In the genomic region with DNA sequence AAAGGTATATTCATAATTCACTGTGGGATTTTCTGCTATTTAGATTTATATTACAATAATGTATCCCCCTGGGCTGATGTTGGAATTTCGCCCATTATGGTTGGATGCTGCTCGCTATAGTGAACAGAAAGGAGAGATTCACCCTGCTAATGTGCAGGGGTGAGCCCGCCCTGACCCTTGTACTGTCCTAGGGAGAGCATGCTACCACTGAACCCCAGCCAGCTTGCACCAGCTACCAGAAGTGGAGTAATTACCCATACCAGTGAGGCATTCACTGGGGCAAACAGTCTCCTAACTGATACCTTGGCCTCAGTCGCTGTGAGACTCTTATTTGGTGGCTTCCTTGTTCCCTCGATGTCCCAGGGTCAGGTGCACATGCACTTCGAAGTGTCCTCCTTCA, we compare ENCODE assay signal across 29 mouse cellular contexts.
DNase-seq lines count a peak whose midpoint lies in the region; ATAC-seq lines count a peak whose summit lies in the region.
"Had no signal": no experiment of that assay in that cellular context is flagged by ENCODE, and none has a peak within 500 bp of the region (broad histone marks: within the 10 kb centered on the region; RNA-seq: fewer than 3 reads in every experiment).

No protein-coding gene starts in this region.

- H3K9ac ChIP-seq in midbrain, embryonic 15.5 days, result no peak overlapping the region
- H3K9ac ChIP-seq: embryonic facial prominence, embryonic 12.5 days; embryonic facial prominence, embryonic 15.5 days; forebrain, postnatal 0 days; heart, embryonic 12.5 days; heart, embryonic 15.5 days; hindbrain, embryonic 13.5 days had no signal

- ATAC-seq in midbrain, embryonic 15.5 days (replicated peaks), result no peak
- ATAC-seq: forebrain, embryonic 14.5 days; forebrain, postnatal 0 days had no signal

- no peaks in the 10 kb centered on the region for H3K9me3 ChIP-seq in midbrain, embryonic 15.5 days
- H3K9me3 ChIP-seq: embryonic facial prominence, embryonic 12.5 days; embryonic facial prominence, embryonic 15.5 days; heart, embryonic 12.5 days; heart, embryonic 15.5 days; hindbrain, embryonic 10.5 days; hindbrain, embryonic 13.5 days had no signal

- H3K27me3 ChIP-seq in midbrain, embryonic 15.5 days (replicated peaks), result peaks cover 5% of the 10 kb centered on the region; the same call in 1 of the 2 replicates
- H3K27me3 ChIP-seq: CH12.LX; embryonic facial prominence, embryonic 12.5 days; embryonic facial prominence, embryonic 15.5 days; heart, embryonic 12.5 days; heart, embryonic 15.5 days had no signal

- no peak overlapping the region for H3K4me3 ChIP-seq in midbrain, embryonic 15.5 days
- H3K4me3 ChIP-seq: embryonic facial prominence, embryonic 12.5 days; embryonic facial prominence, embryonic 15.5 days; gastrocnemius, adult 2 months; heart, embryonic 12.5 days; heart, embryonic 15.5 days; hindbrain, embryonic 10.5 days; hindbrain, embryonic 13.5 days had no signal

- H3K27ac ChIP-seq in midbrain, embryonic 15.5 days, result no peak overlapping the region
- H3K27ac ChIP-seq: embryonic facial prominence, embryonic 12.5 days; embryonic facial prominence, embryonic 15.5 days; gastrocnemius, adult 2 months; heart, embryonic 15.5 days had no signal

- H3K4me1 ChIP-seq in midbrain, embryonic 15.5 days, result peaks cover 24% of the 10 kb centered on the region

- DNase-seq in kidney, adult 18-20 months, result peak; percentile 54
- no peak for DNase-seq in kidney, postnatal 4 days
- peak; percentile 70 for DNase-seq in kidney, adult 9 months
- DNase-seq in kidney, postnatal 10 days, result peak; percentile 36
- DNase-seq in kidney, postnatal 36 days, result peak; percentile 66 to 72
- DNase-seq in lung, postnatal 10 days, result no peak
- DNase-seq: adrenal gland, adult 2 months; adrenal gland, postnatal 14 days; B cell, adult 2 months; cerebellum, adult 11 months; cerebellum, adult 2 months; cerebellum, adult 9-11 months; cerebellum, postnatal 25 days; forebrain, postnatal 0 days; gastrocnemius, adult 2 months; gastrocnemius, postnatal 14 days; heart, adult 11 months; heart, postnatal 10 days; heart, postnatal 36 days had no signal

- H3K4me2 ChIP-seq in midbrain, embryonic 15.5 days, result no peak overlapping the region
- H3K4me2 ChIP-seq: embryonic facial prominence, embryonic 12.5 days; embryonic facial prominence, embryonic 15.5 days; heart, embryonic 12.5 days; heart, embryonic 15.5 days; hindbrain, embryonic 13.5 days had no signal

- no peaks in the 10 kb centered on the region for H3K36me3 ChIP-seq in midbrain, embryonic 15.5 days (replicated peaks)
- H3K36me3 ChIP-seq: embryonic facial prominence, embryonic 12.5 days; G1E; heart, embryonic 15.5 days had no signal

- WGBS in midbrain, embryonic 15.5 days, result 95% methylated on average over 6 of the region's 6 CpGs

Comparison
In these comparisons a context has a peak if more than half of its experiments do, and no peak if none do; other contexts are left out.
1. DNase-seq: peak in kidney, adult 18-20 months (single experiment), kidney, adult 9 months (single experiment), kidney, postnatal 10 days (single experiment) and kidney, postnatal 36 days (2 of 2); none in kidney, postnatal 4 days (0 of 2) and lung, postnatal 10 days (single experiment).